Mouse (Mus musculus) stomach, postnatal 0 days (tissue): Measurements from ENCODE around the gene Fkbp14.

Experiments used
- CTCF ChIP-seq: IDR thresholded peaks from 2 replicates; pipeline ENCODE4 v1.5.1; 2016; ENCODE audit warnings: antibody characterized with exemption, low read depth, mild to moderate bottlenecking, moderate library complexity
- EP300 ChIP-seq: optimal IDR thresholded peaks from 2 replicates; pipeline ENCODE3; 2016; ENCODE audit warnings: antibody characterized with exemption

DNA sequence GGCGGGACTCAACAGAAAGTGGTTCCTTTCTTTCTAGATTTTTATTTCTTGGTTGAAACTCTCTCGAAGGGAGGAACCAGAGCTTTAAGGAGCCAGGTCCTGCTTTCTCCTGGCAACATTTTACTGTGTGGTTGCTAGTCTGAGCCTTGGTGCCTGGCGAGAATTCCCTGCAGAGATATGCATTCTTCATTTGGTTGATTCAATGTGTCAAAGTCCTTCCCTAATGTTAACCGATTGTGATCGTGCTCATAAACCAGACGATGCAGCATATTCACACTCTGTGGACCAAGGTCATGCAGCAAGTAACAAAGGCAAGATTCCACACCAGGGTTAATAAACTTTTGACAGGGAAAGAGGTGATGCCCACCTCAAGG, 30.6 kb downstream of the Fkbp14 start:
- TF ChIP-seq EP300 (no peak), CTCF (no peak)
